Mouse (Mus musculus) gastrocnemius, postnatal 36 days (tissue): Measurements from ENCODE around the gene Csmd2. TPM values are rescaled to one million over a fixed set of nuclear protein-coding genes. Genes with fewer than 3 reads are reported as not detected.

ENCODE experiments used
- DNase-seq, 2 experiments: peaks; one replicate each; pipeline ENCODE4 v3.0.0; 2022
- intact Hi-C: fragments of 180-260 bp; cut with DNase I; formaldehyde crosslinking; loops from one replicate; pipeline ENCODE4 v1.15.1; 2025
- total RNA-seq, 2 experiments: library from RNA; stranded (reverse); gene quantifications; 2 replicates each; pipeline ENCODE4 v1.2.3; 2021

Gene Csmd2
- total RNA-seq, 2 experiments from 2014 or later = not detected

- no peak for DNase-seq
- intact Hi-C loops = no loop called here
Measured at GRCm38 (mm10) chr4:128135014-128135622, 147.5 kb downstream of the Csmd2 start.

DNA sequence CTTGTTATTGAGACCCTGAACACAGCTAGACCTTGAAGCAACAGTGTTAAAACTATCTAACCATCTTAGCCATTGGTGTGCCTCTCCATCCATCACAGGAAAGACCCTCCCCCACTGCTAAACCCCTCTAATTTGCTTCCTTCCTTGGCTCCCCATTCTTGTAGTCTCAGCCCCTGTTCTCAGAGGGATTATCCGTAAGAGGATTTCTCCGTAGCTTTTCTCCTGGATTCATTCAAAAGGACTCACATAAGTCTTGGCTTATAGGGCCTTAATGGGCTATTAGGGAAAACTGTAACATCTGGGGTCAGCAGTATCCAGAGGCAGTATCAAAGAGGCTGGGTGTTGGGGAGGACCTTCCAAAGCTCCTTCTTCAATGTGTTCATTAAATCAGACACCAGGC is 152.3 kb downstream of the Csmd2 start:
- no peak for DNase-seq
- intact Hi-C loops = no loop called here

- no peak for DNase-seq
- intact Hi-C loops = no loop called here
Measured at GRCm38 (mm10) chr4:128141161-128142101, 153.8 kb downstream of the Csmd2 start.

DNA sequence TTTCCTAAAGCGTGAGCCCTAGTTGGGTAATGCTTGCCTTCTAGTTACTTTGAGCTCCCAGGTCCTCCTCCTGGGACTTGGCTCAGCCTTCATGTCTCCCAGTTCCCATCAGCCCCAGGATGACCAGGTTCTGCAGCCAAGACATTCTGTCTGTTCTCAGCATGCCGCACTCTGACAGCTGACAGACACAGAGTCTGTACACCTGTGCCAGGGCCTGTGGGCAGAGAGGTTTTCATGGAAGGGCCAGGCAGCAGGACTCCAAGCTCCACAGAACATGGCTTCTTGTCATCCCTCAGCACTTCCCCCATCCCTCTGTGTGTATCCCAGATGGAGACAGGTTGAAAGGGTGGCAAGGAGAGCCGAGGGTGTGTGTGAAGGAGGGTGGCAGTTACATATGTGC is 154.6 kb downstream of the Csmd2 start:
- intact Hi-C loops = no loop called here
- no peak for DNase-seq

GRCm38 (mm10) chr4:128143147-128143546 is 155.5 kb downstream of the Csmd2 start:
- intact Hi-C loops = no loop called here
- no peak for DNase-seq

DNA sequence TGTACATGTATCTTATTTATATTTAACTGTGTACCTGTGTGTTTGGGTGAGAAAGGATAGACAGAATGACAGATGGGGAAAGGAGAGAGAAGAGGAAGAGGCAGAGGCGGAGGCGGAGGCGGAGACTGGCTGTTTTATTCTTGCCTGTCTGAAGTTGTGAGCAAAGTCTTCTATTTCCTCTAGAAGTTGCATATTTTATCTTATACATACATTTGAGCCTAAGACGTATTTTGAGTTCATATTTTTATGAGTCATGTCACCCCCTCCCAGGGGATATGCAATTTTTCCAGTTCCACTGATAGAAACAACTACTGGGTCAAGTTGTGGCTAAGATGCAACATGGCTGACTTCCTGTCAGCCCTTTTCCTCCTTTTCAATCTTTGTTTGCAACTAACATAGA is 161.9 kb downstream of the Csmd2 start:
- no peak for DNase-seq
- intact Hi-C loops = no loop called here

DNA sequence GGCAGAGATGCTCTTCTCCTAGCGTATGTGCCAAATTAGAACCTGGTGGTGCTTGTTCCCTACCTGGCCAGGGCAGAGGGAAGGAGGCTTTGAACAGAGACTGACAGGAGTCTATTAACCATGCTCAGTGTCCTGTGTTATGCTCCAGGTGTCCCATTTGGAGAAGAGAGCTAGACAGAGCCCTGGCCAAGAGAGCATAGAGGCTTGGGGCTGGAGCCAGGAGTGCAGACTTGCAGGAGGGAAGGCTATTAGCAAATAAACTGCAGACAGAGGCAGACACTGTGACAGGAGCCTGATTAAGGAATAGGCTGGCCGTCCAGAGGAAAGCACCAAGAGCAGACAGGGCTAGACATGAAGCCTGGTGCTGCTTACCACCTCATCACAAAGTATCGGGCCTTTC is 164.4 kb downstream of the Csmd2 start:
- no peak for DNase-seq
- intact Hi-C loops = no loop called here

GRCm38 (mm10) chr4:128153144-128153543 is 165.5 kb downstream of the Csmd2 start:
- no peak for DNase-seq
- intact Hi-C loops = no loop called here

DNA sequence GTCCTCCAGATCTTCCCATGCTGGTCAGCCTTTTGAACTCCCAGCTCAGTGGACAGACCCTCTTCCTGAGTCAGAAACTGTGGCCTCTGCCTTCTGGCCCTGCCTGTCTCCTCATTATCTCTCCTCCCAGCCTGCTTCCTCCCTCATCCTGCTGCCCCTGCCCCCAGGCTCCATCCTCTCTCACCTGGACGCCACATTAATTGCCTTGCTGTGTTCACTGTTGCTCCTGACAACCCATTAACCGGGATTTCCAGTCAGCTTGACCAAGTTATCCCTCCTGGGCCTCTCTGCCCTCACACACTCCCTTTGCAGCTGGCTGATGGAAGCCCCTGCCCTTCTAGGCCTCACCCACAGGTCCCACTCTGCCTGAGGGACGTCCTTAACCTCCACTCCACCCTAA is 167.6 kb downstream of the Csmd2 start:
- no peak for DNase-seq
- intact Hi-C loops = no loop called here

- DNase-seq = no peak
- intact Hi-C loops = no loop called here
Measured at GRCm38 (mm10) chr4:128160656-128161055, 173.0 kb downstream of the Csmd2 start.

GRCm38 (mm10) chr4:128170181-128170580 is 182.5 kb downstream of the Csmd2 start:
- DNase-seq = no peak
- intact Hi-C loops = loop anchor here (5.0 kb wide), 1 partner anchor 178 kb away; no protein-coding TSS in a partner anchor

- DNase-seq = no peak
- intact Hi-C loops = loop anchor here (5.0 kb wide), 1 partner anchor 179 kb away; no protein-coding TSS in a partner anchor
Measured at GRCm38 (mm10) chr4:128171233-128171632, 183.6 kb downstream of the Csmd2 start.

GRCm38 (mm10) chr4:128171701-128172100 is 184.0 kb downstream of the Csmd2 start:
- no peak for DNase-seq

DNA sequence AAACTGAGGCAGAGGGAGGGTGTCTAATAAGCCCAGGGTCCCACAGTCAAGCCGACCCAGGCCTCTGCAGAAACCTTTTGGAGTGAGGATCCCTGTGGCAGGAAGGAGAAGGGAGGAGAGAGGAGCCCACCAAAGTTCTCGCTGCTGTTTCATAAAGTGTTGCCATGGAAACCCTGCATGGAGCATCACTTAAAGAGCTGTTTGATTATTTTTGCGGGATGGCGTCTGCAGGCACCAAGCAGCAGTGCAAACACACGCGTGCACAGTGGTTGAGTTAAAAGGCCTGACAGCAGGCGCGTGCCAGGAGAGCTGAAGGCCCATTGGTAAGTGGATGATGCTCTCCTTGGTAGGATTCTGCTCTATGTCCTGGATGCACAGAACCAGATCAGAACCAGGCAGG is 191.3 kb downstream of the Csmd2 start:
- intact Hi-C loops = no loop called here

More at GRCm38 (mm10) chr4:128171701-128172100, 184.0 kb downstream of the Csmd2 start:
- intact Hi-C loops = loop anchor here (5.0 kb wide), 1 partner anchor 179 kb away; no protein-coding TSS in a partner anchor

GRCm38 (mm10) chr4:128179581-128179980 is 191.9 kb downstream of the Csmd2 start:
- no peak for DNase-seq
- intact Hi-C loops = no loop called here

More for the DNA sequence above, 191.3 kb downstream of the Csmd2 start:
- DNase-seq = no peak

DNA sequence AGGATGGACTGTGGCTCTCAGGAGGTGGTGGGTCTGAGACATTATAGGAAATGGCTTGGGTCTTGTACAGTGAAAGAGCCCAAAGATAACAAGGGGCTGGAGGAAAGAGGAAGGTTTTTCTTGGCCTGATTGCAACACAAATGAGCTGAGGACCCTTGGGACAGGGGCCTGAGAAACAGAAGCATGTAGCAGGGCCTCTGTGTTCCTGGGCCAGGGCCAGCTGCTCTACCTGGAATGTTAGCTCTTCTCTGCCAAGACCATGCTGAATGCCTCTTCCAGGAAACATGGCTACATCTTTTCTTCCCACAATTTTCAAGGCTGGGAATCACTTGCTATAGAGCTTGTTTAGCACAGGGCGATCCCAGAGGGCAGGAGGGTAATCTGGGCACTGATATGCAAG is 197.1 kb downstream of the Csmd2 start:
- no peak for DNase-seq
- intact Hi-C loops = no loop called here

DNA sequence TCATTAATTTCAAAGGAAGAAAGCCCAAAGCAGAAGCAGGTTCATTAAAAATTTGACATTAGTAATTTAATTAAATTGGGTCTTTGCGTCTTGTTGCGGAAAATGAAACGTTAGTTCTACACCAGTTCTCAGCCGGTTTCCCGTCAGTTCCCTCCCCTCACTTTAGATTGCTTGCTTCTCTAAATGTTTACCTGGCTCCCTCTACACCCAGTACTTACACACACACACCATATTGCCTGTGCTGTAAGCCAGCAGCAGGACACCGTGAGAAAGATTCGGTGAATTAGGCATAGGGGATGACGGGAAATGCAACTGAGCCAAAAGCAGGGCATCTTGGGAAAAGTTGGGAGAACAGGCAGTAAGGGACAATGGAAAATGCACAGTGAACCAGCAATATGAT is 206.8 kb downstream of the Csmd2 start:
- no peak for DNase-seq
- intact Hi-C loops = no loop called here

DNA sequence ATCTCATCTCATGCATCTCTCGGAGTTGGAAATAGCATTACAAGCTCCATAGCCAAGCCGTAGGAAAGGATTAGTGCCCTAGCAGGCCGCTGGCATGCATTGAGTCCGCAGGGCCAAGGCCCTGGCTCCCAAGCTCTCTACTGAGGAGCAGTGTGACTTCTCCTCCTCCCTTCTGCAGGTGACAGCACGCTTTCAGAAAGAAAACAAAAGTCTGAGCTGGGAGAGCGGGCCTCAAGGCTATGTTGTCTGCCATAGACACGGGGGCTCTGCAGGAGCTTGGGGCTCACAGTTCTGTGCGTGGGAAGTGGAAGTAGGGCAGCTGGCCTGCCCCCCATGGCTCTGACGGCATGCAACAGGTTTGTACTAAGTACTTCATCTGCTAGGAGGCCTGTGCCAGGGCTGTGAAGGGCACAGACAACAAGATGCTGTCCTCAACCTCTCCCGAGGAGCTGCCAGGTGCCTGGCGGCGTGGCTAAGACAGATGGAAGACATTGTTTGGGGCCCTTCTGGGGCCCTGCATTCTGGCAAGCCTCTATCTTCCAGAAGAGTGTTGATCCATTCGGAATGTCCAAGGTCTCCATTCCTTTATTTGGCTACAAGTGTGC is 230.4 kb downstream of the Csmd2 start:
- intact Hi-C loops = no loop called here
- DNase-seq = no peak

- intact Hi-C loops = no loop called here
- DNase-seq = no peak
Measured at GRCm38 (mm10) chr4:128224453-128224852, 236.8 kb downstream of the Csmd2 start.

DNA sequence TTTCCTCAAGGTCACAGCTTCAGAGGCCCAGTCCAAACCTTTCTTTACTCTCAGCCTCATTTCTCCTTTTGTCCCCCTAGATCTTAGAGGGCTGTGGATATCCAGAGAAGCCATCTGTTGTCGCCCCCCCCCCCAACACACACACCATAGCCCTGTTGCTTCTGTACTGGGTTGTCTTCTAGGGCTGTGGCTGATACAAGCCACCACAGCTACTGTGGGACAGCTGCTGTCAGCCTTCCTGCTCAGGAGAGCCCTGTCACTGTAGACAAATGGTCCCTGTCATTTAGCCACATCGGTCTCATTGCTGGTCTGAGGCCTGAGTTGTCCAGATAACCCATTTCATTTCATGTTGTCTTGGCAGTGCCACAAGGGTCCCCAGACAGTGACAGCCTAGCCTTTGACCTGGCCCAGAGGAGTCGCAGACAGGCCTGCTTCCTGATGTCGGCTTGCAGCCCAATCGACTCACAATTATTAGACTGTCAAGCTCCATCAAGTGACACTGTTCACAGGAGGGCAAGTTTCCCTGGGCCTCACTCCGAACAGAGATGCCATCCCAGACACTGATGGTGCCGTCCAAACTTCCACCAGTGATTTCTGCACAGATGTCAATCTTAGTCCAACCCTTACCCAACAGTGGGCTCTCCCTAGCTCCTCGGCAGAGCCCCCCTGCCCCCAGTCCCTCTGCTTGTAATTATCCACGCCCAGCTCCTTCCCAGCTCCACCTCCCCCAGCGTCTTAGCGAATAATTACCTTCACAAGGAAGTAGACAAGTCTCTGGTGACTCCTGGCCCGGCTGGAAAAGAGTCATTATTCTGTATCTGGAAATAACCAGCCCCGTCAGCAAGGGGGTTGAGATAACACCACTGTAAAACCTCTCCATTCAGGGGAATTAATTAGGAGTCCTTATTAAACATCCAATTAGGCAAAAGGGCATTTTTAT is 240.0 kb downstream of the Csmd2 start:
- intact Hi-C loops = no loop called here
- no peak for DNase-seq
